Mouse (Mus musculus) gastrocnemius, adult 8-10 months (tissue): Measurements from ENCODE around the gene Fam3b. TPM values are rescaled to one million over a fixed set of nuclear protein-coding genes. Genes with fewer than 3 reads are reported as not detected.

ENCODE experiments used
- DNase-seq, 2 experiments: peaks; one replicate each; pipeline ENCODE4 v3.0.0; 2022; ENCODE audit warnings: low spot score in 2 of 2
- total RNA-seq, 4 experiments: library from RNA; stranded (reverse); gene quantifications; 2 replicates each; pipeline ENCODE4 v1.2.4; 2022

Gene Fam3b
- total RNA-seq, 4 experiments from 2014 or later, result not detected

GRCm38 (mm10) chr16:97421671-97422070, 92.9 kb downstream of the Fam3b start:
- DNase-seq, result no peak

Other genes starting within 250 kb of the Fam3b start
- gene Bace2, start 158.1 kb downstream of the Fam3b start, total RNA-seq, result 1 to 10 TPM in 3 of 4 experiments, under 1 TPM in 1; 0.97 to 4.4 (median 1.6) TPM
- under 1 TPM in 3 of 4 experiments, not detected in 1; 0.13 to 0.51 (median 0.31) TPM for gene Mx1, start 51.9 kb downstream of the Fam3b start, total RNA-seq
- not detected for gene Tmprss2, start 96.4 kb upstream of the Fam3b start, total RNA-seq
- under 1 TPM in 1 of 4 experiments, not detected in 3; 0.07 TPM for gene Ripk4, start 249.0 kb upstream of the Fam3b start, total RNA-seq